Mouse (Mus musculus) regulatory T cell (primary cell): Measurements from ENCODE around the gene Txndc5.

Experiments
- in situ Hi-C: fragments of 300-600 bp; cut with MboI, MseI; formaldehyde crosslinking; loops from one replicate; pipeline ENCODE4 v1.15.1; 2025; ENCODE audit warnings: high pct_unique_total_duplicates

The Txndc5 gene

DNA sequence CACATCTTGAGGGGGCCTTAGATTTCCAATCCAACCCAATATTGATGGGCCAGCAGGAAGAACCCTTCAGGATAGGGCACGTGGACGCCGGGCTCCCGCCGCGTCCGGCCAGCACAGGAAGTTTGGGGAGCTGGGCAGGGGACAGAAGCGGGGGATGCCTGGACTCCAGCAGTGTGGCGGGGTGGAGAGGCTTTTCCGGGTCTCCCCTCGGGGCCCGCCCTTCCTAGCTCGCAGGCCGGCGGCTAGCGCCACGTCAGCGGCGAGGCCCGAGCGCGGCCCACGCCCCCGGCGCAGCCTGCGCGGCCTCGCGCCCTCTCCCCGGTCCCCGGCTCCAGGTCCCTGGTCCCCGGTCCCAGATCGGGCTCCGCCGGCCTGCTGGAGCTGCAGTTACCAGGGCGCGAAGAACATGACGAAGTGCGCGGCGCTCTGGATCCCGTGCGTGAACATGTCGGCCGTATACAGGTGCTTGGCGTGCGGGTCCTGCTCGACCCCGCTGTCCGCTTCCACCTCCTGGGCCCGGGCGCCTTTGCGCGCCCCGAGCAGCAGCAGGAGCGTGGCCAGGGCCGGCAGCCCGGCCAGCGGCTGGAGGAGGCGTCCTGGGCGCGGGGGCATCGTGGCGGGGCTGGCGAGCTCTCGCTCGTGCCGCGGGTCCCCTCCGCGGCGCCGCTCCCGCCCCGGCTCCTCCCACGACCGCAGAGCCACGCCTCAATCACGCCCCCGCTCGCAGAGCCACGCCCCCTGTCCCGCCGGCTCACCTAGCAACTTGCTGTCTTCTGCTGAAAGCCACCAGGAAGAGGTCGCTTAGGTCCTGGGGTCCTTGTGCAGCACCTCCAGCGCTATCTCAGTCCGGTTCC, 600 bp downstream of the Txndc5 start:
- in situ Hi-C loops, result loop anchor here (10.0 to 25.0 kb wide), 2 partner anchors 107 to 434 kb away; partner anchors contain the start of genes Bloc1s5 and Slc35b3

- in situ Hi-C loops, result loop anchor here (10.0 to 25.0 kb wide), 2 partner anchors 108 to 435 kb away; partner anchors contain the start of genes Bloc1s5 and Slc35b3
These were observed 1.4 kb downstream of the Txndc5 start for GRCm38 (mm10) chr13:38527041-38527796.

DNA sequence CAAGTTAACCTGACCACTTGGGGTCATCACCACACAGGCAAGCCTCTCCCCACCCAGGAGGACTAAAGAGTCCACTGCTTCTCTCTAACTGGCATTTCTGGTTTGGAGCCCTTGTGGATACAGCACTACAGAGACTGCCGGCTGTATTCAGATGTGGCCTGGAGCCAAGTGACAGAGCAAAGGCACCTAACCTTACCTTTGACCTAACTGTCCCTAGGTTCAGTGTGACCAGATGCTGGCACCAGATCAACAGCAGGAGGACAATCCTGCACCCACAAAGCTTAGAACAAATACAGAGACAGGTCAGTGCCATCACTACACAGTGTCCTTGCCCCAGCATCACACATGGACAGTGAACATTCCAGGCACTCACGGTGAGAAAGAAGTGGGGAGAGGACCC, 2.5 kb downstream of the Txndc5 start:
- in situ Hi-C loops, result loop anchor here (10.0 to 25.0 kb wide), 2 partner anchors 109 to 436 kb away; partner anchors contain the start of genes Bloc1s5 and Slc35b3

- in situ Hi-C loops, result loop anchor here (10.0 to 25.0 kb wide), 2 partner anchors 110 to 437 kb away; partner anchors contain the start of genes Bloc1s5 and Slc35b3
These were observed 3.4 kb downstream of the Txndc5 start for GRCm38 (mm10) chr13:38525261-38525660.

DNA sequence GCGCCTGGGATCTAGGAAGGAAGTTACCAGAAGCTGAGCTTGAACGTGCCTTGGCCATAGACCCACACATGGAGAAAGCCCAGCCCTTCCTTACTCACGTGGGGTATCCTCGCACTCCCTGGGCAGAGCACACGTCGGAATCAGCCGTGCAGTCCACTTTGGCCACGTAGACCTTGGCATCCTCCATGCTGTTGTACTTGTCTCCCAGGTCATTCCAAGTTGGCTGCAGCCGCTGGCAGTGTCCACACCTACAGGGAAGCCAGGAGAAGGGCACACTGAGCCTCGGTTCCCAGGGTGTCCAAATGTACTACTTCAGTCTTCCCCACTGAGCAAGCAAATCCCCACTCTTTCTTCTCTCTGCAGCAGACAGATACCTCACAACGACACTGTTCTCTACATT, 5.4 kb downstream of the Txndc5 start:
- in situ Hi-C loops, result loop anchor here (10.0 kb wide), 1 partner anchor 112 kb away; the partner anchor contains the start of gene Bloc1s5

DNA sequence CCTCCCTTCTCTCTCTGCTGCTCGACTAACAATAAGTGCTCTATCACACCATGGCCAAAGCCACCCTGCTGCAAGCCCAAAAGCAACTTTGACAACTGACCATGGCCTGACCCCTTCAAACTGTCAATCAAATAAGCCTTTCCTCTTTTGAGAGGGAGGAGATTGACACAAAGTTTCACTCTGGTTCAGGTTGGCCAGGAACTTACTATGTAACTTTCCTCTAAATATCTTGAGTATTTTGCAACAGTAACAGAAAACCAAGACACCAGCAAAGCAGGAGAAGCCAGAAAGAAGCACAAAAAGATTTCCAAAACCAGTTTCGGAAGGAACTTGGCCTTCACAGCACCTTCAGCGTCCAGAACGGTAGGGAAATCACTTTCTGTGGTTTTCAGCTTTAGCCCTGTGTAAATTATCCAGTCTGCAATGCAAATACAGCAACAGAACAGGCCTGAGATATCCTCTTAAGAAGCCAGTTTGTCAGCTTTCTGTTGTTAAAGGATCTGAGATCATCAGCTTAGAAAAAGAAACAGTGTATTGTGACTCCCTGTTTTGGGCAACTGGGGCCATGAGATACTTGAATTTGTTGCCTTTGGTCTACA, 6.5 kb downstream of the Txndc5 start:
- in situ Hi-C loops, result loop anchor here (10.0 kb wide), 1 partner anchor 113 kb away; the partner anchor contains the start of gene Bloc1s5

DNA sequence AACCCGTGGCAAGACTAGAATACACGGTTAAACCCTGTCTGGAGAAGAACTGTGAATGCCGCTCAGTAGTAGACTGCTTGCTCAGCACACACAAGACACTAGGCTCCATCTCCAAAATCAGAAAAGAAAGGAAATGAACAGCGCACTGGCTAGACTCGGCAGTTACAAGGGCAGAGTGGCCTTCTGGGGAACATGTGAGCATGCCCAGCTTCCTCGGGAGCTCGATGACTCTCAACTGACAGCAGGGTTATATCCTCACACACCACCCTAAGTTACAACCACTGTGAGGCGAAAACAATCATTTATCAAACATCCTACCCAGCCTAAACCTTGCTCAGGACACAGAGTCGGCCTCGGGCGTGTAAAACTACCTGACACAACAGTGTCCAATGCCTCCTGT, 8.3 kb downstream of the Txndc5 start:
- in situ Hi-C loops, result loop anchor here (10.0 kb wide), 1 partner anchor 115 kb away; the partner anchor contains the start of gene Bloc1s5

DNA sequence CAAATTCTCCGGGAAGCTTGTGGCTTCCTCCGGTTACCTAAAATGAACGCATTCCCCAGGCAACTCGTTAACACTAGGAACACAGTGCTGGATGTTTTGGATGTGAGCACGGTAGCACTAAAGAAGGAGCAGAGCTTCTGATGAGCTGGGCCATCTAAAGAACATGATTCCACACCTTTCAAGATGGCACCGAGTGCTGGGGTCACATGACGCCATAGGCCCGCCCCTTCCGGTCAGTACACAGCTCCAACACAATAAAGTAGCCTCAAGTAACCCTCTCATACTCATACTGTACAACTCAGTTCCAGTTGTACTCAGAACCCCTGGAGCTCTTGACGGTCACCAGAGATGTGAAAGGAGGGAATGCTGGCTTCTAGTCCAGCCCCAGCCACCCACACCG, 12.0 kb downstream of the Txndc5 start:
- in situ Hi-C loops, result no loop called here

GRCm38 (mm10) chr13:38515845-38516244, 12.8 kb downstream of the Txndc5 start:
- in situ Hi-C loops, result no loop called here

DNA sequence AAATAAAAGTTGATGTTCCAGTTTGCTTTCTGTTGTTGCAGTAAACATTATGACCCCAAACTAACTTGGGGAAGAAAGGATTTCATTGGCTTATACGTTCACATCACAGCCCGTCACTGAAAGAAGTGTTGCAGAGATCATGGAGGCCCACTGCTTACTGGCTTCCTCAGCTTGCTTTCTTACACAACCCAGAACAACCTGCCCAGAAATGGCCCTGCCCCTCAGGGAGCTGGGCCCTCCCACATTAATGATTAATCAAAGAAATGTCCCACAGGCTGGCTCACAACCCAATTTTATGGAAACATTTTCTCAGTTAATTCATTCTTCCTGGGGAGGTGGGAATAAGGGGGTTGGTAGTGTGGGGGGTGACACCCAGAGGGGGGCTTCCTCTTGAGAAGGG, 13.2 kb downstream of the Txndc5 start:
- in situ Hi-C loops, result no loop called here

DNA sequence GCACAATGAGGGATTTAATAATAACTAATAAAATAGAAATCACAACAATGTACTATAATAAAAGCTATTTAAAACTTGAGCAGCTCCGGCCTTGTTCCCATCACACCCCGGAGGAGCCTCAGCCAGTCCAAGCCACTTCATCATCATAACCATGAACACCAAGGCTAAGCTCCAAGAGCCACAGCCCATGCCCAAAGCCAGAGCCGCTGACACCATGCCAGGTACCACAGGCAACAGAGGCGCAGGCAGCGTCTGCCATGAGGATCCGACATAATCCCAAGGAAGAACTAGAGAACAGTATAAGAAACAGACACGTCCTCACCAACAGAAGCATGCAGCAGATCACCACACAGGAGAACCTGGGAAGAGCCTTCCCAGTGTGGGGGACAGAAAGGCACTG, 14.7 kb downstream of the Txndc5 start:
- in situ Hi-C loops, result loop anchor here (5.0 kb wide), 1 partner anchor 452 kb away; no protein-coding TSS in a partner anchor

DNA sequence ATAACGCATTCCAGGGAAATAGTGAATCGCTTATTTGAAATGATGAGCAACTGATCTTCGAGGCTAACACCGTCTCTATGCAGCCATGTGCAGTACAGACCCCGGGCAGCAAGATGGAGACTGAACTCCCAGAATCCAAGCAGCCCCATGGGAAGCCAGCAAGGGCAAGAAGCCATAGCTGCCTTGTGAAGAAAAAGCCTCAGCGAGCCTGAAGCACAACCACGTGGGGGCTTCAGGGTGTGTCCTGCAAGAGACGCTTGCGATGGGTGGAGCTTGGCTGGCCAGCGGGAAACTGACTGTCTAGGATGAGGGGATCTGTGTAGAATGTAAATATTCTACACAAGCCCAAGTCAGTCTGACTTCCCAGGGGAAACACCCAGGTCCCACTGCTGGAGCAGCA, 16.6 kb downstream of the Txndc5 start:
- in situ Hi-C loops, result loop anchor here (5.0 kb wide), 1 partner anchor 450 kb away; no protein-coding TSS in a partner anchor

DNA sequence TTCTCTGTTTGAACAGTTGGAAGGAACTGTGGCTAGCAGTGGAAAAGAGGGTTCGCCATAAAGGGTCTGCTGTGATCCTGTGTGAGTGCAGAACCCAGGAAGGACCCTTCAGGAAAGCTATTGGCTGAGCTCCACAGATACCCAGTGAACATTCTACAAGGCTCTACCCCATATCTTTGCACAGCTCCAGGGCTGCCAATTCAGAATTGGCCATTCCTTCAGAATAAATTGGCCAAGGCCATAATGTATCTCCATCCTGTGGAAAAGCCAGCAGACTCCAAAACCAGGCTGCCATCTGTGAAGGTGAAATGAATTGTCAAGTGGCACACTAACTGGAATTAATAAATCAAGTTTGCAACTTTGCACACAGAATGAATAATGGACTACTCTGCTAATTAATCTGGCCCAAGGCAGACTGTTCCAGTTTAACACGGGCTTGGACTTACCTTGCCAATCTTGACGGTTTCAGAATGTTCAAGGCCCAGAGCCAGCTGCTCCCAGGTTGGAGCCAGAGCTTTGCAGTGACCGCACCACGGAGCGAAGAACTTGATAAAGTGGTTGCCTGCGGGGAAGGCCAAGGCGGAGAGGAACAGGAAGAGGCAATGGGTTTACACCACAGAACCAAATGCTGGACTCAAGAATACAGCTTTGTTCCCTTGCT, 18.8 kb downstream of the Txndc5 start:
- in situ Hi-C loops, result loop anchor here (5.0 kb wide), 1 partner anchor 448 kb away; no protein-coding TSS in a partner anchor

DNA sequence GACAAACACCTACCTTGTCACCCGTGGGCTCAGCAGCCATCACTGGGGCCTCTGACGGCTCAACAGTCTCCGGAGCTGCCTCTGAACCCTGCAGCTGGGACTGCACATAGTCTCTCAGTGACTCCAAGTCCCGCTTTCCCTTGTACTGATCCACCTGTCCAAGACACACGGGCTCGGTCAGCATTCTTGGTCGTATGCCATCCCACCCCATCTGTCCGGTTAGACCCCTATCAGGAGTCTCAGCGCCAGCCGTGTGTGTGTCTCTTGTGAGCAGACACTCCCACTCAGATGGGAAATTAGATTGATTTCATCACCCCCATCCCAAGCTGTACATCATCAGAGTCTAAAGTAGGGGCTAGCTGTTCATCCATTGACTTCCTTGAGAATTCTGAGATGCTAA, 21.7 kb downstream of the Txndc5 start:
- in situ Hi-C loops, result no loop called here

- in situ Hi-C loops, result no loop called here
These were observed 22.3 kb downstream of the Txndc5 start for GRCm38 (mm10) chr13:38506320-38506719.

DNA sequence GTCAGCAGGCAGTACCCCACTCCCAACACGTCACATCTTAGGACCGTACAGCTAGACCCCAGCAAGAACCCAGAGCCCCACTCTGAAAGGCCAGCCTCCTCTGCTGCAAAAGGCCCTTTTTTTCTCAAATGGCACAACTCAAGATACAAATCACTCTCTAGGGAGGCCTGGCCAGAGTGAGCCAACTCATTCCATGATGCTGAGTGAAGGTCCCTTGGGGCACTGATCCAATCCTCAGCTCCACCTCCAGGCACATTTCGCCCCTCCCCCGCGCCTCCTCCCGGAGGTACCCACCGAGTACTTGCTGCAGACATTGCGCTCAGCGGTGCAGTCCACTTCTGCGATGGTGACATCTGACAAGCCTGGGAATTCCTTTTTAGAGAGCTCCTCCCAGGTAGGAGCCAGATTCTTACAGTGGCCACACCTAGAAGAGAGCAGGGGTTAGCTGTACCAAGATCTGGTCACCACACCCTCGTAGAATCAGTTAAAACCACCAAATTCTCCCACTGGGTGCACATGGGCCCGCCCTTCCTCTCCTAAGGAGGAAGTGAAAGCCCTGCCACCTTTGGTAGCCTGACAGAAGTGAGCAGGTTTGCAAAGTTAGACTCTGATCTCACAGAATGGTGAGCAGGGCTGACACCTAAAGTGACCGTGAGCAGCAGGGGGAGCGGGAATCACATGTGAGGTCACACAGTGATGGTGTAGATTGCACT, 25.3 kb downstream of the Txndc5 start:
- in situ Hi-C loops, result no loop called here

- in situ Hi-C loops, result no loop called here
These were observed 27.3 kb downstream of the Txndc5 start for GRCm38 (mm10) chr13:38501314-38501713.

DNA sequence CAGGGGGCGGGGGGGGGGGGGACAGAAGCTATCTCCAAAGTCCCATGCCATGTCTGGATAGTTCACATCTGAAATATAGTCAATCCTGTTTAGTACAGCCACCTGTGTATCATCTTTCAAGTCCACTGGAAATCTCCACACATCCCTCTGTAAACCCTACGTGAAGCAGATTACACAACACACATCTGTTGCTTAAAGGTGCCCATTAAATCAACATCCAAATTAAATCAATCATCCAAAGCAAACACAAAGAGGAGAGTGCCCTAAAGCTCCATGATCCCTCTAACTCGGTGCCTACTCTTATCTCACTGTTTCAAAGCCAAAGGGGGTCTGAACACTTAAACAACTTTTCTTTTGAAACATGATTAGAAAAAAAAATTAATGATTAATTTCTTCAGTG, 31.9 kb downstream of the Txndc5 start:
- in situ Hi-C loops, result no loop called here

DNA sequence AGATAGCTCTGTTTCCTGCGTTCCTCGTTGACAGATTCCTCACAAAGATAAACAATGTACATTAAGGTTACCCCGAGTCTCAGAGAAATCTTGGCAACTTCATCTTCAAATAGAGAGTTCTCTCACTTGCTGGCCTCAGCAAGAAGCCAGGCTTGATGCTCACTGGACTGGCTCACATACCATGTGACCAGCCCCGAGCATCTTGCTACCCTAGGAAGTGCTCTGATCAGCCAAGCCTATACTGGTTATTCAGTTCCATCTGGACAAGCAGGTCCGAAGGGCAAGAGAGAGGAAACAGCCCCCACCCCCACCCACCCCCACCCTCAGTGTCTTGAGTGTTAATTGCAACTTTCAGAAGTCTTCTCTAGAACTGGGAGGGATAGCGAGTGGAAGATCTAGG, 41.9 kb downstream of the Txndc5 start:
- in situ Hi-C loops, result no loop called here

GRCm38 (mm10) chr13:38484701-38485100, 43.9 kb downstream of the Txndc5 start:
- in situ Hi-C loops, result no loop called here
